Mouse (Mus musculus) erythroblast, adult 5-6 weeks (primary cell): ENCODE results near the gene Tinagl1. TPM values are rescaled to one million over a fixed set of nuclear protein-coding genes. Genes with fewer than 3 reads are reported as not detected.

ENCODE experiments used
- ATAC-seq: replicated peaks from 2 replicates; pipeline ENCODE4 v1.8.0; 2016; ENCODE audit warnings: moderate number of reproducible peaks, mild to moderate bottlenecking, moderate TSS enrichment, inconsistent platforms; ENCODE audit not compliant: poor library complexity, low FRiP score, severe bottlenecking
- total RNA-seq, 2 experiments: library from RNA; stranded (forward) in 1 of 2; stranded (reverse) in 1 of 2; fragments of 150-400 nt in 1 of 2; fragments of 200-764, 138-1000 nt in 1 of 2; gene quantifications; 2 replicates each; pipeline versions ENCODE4 v1.2.3 to v1.2.4; 2015 to 2017; ENCODE audit warnings: low replicate concordance in 2 of 2

Gene Tinagl1
- total RNA-seq, 2 experiments from 2014 or later = 67.6 to 95.4 TPM

DNA sequence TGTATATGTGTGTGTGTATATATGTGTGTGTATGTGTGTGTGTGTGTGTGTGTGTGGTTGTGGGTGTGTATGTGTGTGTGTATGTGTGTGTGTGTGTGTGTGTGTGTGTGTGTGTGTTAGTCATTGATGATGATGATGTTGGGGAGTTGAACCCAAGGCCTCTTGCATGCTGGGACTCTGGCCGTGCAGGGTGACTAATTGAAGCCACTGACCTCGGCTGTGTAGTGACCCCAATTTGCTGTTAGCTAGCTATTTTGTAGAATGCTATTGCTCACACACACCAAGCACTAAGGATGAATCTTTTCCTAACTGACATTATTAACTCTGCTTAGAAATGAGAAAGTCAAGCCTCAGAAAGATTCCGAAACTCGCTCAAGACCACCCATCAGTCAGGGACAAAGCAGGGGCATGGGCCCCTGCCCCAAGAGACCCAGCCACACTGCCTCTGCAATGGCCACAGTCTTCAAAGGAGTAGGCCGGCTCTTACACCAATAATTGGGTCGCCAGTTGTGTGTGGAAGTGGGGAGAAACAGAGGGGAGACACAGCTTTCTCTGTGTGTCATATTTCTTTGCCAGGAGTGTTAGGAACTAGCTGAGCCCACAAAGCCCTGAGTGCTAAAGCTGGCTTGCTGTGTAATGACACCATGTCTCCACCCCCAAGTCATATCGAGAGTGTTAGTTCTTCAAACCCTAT is 6.1 kb upstream of the Tinagl1 start:
- no peak for ATAC-seq

DNA sequence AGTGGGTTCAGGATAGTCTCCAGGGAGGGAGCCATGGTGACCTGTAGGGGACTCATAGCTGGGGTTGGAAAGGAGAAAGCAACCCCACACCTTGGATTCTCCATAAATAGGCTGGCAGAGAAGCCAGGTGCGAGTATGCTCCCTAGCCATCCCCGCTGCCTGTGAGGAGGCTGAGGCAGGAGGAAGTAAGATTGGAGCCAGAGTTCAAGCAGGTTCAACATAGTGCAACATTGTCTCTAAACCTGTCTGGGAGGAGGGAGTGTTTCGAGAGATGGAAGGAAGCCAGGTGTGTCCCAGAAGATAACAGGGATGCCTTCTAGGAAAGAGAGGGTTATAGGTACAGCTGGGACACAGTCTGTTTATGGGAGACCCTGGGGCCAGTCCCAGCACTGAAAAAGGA is 5.0 kb upstream of the Tinagl1 start:
- no peak for ATAC-seq

DNA sequence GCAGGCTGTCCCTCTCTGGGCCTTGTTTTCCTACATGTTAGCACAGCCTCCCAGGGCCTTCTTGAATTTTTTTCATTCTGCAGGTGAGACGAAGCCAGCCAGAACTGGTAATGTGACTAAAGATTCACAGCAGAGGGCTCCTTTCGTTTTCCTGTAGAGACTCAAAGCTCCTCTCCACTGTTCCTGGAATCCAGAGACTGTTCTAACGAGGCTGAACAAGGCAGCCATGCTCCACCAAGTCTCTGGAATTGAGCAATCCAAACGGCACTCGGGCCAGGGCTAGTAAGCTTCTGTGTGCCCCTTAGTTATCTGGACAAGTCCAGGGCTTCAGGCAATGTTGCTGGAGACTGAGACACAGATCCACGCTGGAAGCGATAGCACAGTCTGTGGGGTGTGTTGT is 2.6 kb upstream of the Tinagl1 start:
- no peak for ATAC-seq

- no peak for ATAC-seq
Measured at GRCm38 (mm10) chr4:130177087-130177486, 2.2 kb upstream of the Tinagl1 start.

DNA sequence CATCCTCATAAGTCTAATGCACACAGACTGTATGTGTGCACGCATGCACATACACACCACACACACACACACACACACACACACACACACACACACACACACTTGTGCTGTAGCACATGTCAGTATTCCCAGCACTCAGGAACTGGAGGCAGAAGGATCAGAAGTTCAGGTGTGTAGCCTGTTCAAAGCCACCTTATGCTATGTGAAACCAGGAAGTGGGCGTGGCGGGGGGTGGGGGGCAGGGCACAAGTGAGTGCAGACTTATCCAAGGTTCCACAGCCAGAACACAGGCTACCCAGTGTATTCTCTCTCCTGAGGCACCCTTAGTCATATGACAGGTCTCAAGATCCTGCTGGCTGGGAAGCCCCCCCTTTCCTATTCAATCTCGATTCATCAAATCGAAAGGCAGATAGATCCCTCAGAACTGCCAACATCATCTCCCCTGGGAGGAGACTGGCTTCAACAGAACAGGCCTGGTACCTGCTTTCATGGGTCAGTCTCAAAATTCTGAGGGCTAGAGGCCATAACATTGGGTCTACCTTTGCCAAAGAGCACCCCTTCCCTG is 1.3 kb upstream of the Tinagl1 start:
- no peak for ATAC-seq

- ATAC-seq = peak; percentile 79
Measured at GRCm38 (mm10) chr4:130174335-130175031, 439 bp downstream of the Tinagl1 start.

DNA sequence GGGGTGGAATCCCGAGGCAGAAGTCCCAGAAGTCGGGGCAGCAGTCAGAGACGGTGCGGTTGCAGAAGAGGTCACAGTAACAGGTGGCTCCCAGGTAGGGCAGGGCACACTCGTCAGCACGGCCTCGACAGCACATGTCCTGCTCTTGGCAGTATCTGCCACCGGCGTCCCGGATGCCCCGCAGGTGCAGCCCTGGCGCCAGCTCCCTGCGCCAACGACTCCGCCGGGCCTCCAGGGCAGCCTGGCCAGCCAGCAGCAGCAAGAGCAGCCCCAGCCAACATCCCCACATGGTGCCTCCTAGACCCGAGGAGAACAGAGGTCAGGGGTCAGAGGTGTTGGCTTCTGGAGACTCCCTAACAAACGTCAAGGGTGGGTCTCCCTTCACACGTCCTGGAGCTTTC is 1.0 kb downstream of the Tinagl1 start:
- ATAC-seq = peak; percentile 28

- ATAC-seq = peak; percentile 85
Measured at GRCm38 (mm10) chr4:130173060-130173822, 1.7 kb downstream of the Tinagl1 start.

DNA sequence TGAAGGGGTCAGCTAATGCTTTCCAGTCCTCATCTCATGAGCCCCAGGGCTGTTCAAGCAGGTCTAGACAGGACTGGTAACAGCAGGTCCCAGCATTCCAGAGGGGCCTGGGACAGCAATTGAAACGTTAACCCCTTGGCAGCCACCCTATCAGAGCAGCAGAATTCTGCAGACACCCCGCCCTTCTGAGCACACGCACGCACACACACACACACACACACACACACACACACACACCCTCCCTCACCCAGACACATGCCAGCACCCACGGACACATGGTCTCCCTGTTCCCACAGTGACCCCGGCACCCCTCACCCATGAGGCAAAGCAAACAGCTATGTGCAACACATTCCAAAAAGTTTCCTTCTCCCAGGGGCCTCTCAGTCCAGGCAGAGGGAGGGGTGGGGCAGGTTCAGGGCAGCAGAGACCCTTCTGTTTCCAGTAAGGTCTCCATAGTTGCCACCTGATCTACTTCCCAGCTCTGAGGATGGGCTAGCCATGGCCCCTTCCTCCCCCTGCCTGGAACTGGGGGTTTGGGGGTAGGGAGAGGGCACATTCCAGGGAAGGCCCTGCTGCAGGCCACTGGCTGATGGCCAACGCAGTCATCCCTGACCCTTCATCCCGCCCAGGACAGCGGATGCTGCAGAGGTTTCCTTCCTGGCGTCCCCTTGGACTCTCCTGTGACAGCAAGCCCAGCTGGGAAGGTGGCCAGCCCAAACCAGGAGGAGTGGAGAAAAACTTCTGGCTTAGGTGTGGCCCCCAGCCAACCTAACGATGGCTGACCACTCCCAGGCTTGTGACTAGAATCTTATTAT is 2.8 kb downstream of the Tinagl1 start:
- ATAC-seq = no peak

DNA sequence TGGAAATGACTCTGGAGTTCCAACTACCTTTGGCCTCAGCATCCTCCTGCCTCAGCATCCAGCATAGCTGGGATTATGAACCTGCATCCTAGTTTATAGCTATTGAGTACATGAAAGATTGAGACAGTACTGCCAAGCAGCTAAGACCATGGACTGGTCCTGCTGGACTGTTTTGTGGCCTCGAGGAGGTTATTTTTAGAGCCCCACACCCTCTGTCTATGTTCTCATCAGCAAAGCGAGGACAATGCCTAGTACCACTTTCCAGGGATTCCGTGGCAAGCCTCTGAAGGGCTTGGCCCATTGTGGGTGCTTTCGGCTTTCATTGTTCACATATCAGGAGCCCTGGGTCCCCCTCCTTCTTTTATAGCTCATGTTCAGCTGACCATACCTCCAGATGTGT is 4.6 kb downstream of the Tinagl1 start:
- no peak for ATAC-seq

GRCm38 (mm10) chr4:130169411-130169971 is 5.4 kb downstream of the Tinagl1 start:
- no peak for ATAC-seq

DNA sequence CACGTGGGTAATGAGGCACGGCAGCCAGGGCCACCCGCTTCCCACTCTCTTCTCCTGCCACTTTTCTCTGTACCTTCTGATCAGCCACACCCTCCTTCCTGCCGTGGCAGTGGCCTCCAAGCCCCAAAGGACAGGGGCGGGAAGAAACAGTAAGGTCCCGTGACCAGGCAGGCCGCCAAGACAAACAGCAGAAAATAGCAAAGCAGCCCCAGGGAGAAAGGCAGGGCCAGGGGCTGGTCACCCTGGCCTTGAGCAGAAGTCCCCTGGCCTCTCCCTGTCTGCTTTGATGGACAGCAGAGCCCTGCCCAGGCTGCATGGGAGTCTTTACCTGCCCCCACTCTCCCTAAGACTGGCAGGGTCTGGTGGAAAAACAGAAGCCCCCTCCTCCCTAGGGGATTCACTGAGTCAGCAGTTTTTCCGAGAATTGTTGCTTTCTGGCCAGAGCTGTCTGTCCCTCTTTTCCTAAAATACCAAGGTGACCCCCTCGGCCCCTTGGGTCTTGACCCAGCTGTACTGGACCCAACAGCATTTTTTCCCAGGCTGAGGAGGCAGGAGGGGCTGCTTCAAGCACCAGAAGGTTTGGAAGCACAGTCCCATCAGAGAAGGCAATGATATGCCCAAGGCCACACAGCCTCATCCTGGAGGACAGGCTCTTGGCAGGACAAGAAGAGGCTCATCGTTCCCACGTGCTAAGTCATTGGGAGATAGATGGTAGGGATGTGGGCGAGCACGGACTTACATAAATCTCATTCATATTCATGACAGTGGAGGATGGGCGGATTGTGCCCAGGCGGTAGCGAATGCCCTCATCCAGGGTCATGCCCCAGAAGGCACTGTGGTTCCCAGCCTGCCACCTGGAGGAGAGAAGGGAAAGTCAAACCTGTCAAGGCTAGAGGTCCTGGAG is 6.4 kb downstream of the Tinagl1 start:
- ATAC-seq = no peak

DNA sequence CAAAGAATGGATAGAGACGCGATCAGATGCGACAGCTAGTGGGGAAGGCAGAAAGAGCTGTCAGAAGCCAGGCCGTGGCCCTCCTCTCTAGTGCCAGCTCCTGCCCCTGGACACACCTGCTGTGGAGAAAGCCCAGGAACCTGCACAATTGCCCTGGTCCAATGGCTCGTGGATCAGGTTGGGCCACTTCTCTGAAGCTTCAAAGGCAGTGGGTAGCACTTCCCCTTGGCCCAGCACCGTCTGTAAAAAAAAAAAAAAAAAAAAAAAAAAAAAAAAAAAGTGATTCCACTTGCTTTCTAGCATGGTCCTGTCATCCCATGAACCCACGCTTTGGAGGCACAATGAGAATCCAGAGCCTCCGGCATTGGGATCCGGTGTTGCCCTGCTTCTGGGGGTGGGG is 7.1 kb downstream of the Tinagl1 start:
- ATAC-seq = no peak

- no peak for ATAC-seq
Measured at GRCm38 (mm10) chr4:130167321-130167720, 7.6 kb downstream of the Tinagl1 start.

DNA sequence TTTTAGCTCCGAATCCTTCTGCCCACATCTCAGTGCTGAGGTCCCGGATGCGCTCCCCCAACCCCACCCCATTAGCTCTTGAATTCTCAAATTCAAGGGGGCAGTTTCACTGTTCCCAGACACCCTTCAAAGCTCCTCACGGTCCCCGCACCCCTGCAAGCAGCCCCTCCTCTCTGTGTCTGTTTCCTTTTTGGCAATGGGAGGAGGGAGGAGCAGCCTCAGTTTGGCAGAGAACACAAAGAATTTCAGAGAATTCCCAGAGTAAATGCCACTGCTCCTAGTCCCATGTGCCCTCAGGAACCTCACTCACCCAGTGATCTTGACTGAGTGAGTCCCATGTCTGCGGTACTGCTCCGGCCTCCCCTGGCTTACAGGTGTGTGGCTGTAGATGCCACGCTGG is 8.3 kb downstream of the Tinagl1 start:
- ATAC-seq = no peak

DNA sequence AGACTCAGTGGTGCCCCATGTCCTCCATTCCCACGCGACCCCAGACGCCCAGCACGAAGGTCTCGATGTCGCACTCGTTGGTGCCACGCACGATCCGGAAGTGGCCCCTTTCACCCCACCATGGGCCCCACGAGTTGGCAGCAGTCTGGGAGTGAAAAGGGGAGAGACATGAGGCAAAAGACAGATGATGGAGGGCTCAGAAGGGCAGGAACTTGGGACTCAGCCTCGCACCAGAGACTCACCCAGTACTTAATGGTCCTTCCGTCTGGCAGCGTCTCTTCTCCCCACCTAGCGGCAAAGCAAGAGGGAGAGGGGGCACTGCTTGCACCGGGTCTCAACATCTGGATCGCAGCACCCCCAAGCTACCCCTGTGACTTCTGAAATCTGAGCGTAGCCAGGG is 8.9 kb downstream of the Tinagl1 start:
- no peak for ATAC-seq

GRCm38 (mm10) chr4:130164121-130164520 is 10.8 kb downstream of the Tinagl1 start:
- no peak for ATAC-seq

- no peak for ATAC-seq
Measured at GRCm38 (mm10) chr4:130163391-130163861, 11.5 kb downstream of the Tinagl1 start.
